Mouse (Mus musculus) bone marrow, adult 2 months (tissue): ENCODE measurements around the gene Rhno1. TPM values are rescaled to one million over a fixed set of nuclear protein-coding genes. Genes with fewer than 3 reads are reported as not detected.
"Not testable (repeated sequence)": the region's sequence is repeated elsewhere in the genome, so short reads cannot be mapped to it uniquely, and the experiment has no call there.

Experiments
- H3K27ac ChIP-seq: fragments of 200-500 bp; 2 replicates; pipeline ENCODE4 v1.5.1; 2012; ENCODE audit warnings: low read depth, mild to moderate bottlenecking, control low read depth, inconsistent platforms, low read length; ENCODE audit not compliant: control insufficient read depth, poor library complexity, insufficient read depth
- H3K4me1 ChIP-seq: fragments of 200-500 bp; 2 replicates; pipeline ENCODE4 v1.6.1; 2011; ENCODE audit warnings: low read length; ENCODE audit not compliant: control insufficient read depth, insufficient read depth
- H3K4me3 ChIP-seq: fragments of 200-500 bp; replicated peaks from 2 replicates; pipeline ENCODE3; 2011; ENCODE audit warnings: mild to moderate bottlenecking, low read depth, low read length, control low read depth; ENCODE audit not compliant: control insufficient read depth
- CTCF ChIP-seq: fragments of 200-500 bp; IDR thresholded peaks from 2 replicates; pipeline ENCODE4 v1.5.1; 2011; ENCODE audit warnings: low read length, control low read depth; ENCODE audit not compliant: control insufficient read depth, insufficient read depth
- POLR2A ChIP-seq: fragments of 200-500 bp; IDR thresholded peaks from 2 replicates; pipeline ENCODE4 v1.6.1; 2011; ENCODE audit warnings: low read depth, mild to moderate bottlenecking, control low read depth, low read length, borderline replicate concordance; ENCODE audit not compliant: control insufficient read depth
- WGBS: fragments of 180-500 bp; shearing (Covaris S2); methylation state at CpG from one replicate; pipeline ENCODE4 v1.1.7; 2018; 5-methylcytosine and 5-hydroxymethylcytosine counted together
- polyA plus RNA-seq: library from polyadenylated mRNA; stranded (reverse); fragments of >200 nt; gene quantifications from 2 replicates; pipeline ENCODE4 v1.2.4, GENCODE M21; 2011; ENCODE audit warnings: low replicate concordance; ENCODE audit not compliant: missing spikeins, insufficient read depth, insufficient read length

Gene Rhno1
- polyA plus RNA-seq, 1 experiment: 94.2 TPM

DNA sequence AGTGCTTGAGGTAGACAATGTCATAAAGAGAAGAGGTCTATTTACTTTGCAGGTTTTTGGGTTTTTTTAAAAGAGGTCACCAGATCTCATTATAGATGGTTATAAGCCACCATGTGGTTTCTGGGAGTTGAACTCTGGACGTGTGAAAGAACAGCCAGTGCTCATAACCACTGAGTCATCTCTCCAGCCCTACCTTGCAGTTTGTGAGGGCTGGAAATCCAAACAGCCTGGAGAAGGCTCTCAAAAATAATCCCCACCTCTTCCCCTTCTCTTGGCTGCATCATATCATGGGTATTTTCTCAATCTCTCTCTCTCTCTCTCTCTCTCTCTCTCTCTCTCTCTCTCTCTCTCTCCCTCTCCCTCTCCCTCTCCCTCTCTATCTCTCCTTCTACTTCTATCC is 28.0 kb upstream of the Rhno1 start:
- 31% methylated on average over 1 of the region's 1 CpGs for WGBS
- H3K27ac ChIP-seq: no peak overlapping the region
- H3K4me1 ChIP-seq: no peaks in the 10 kb centered on the region
- no peak overlapping the region for H3K4me3 ChIP-seq
- no peak for TF ChIP-seq CTCF
- TF ChIP-seq POLR2A: no peak

DNA sequence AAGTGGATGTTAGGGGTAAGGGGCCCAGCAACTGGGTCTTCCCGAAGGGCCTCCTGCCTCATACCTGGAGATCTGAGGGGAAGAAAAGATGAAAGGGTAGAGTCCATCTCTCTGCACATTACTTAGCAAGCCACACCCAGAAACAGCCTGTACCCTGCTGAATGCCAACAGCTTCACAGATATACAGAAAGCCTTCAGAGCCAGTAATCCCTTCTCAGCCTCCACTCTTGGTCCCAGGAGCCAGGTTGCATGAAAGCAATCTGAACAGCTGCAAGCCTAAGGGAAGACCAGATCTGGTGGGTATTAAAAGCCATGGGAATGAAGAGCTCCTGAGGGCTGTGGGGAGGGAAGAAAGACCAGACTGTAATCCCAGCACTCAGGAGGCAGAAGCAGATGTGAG is 26.5 kb upstream of the Rhno1 start:
- 62% methylated on average over 1 of the region's 1 CpGs for WGBS
- Histone ChIP-seq H3K4me1 (no peaks in the 10 kb centered on the region; the same call in 1 of the 2 replicates), H3K4me3 (no peak overlapping the region), H3K27ac (no peak overlapping the region)
- TF ChIP-seq POLR2A (no peak), CTCF (no peak)

DNA sequence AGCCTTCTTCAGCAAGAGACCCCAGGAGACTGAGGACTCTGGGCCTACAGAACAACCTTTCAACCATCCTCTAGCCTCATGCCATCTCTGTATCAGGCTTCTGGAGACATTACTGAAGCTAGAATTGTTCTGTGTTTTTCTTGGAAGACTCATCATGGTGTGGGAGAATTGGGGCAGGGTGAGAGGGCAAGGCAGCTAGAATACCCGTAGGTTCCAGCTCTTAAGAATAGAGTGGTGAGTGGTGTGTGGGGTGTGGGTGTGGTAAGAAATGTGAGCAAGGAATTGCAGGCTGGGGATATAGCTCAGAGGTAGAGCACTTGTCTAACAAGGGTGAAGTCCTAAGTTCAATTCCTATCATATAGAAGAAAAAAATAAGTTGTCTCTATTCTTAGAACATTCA is 22.3 kb upstream of the Rhno1 start:
- TF ChIP-seq POLR2A (no peak), CTCF (no peak)
- no peak overlapping the region for H3K27ac ChIP-seq
- peaks cover 5% of the 10 kb centered on the region for H3K4me1 ChIP-seq
- WGBS: 78% methylated on average over 1 of the region's 1 CpGs
- no peak overlapping the region for H3K4me3 ChIP-seq

DNA sequence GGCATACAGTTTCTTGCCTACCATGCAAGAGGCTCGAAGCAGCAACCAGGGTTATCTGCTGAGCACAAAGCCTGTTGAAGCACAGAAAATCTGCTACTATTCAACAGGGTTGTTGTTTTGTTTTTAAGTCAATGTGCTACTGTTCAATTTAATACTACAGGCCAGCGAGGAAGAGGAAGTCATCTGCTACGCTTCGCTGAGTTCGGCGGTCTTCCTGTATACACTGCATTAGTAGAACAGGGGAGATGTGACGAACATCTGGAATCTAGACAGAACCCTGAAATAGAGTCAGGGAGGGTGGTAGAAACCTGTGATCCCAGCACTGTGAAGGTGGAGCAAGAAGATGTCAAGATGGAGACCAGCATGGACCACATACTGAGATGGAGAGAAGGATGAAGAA is 21.0 kb upstream of the Rhno1 start:
- TF ChIP-seq POLR2A: no peak
- no peak for TF ChIP-seq CTCF
- WGBS: 17% methylated on average over 7 of the region's 7 CpGs
- H3K27ac ChIP-seq: no peak overlapping the region
- H3K4me3 ChIP-seq: no peak overlapping the region
- H3K4me1 ChIP-seq: peaks cover 12% of the 10 kb centered on the region

DNA sequence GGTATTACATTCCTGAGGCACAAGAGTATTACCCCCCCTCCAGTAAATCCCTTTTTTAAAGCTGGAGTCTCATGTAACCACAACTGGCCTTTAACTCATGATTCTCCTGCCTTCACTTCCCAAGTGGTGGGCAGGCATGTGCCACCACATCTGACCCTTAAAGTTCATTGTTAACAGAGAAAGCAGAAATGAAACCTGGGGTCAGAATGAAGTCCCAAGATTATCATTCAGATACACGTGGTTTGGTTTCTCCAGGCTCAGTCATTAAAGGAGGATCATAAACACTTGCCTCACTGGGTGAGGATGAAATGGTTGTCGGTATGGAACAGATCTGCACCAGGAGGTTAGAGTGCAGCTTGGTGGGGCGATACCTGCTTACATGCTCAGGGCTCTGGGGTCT is 18.5 kb upstream of the Rhno1 start:
- TF ChIP-seq CTCF (no peak), POLR2A (no peak)
- H3K4me3 ChIP-seq: no peak overlapping the region
- no peak overlapping the region for H3K27ac ChIP-seq
- 42% methylated on average over 3 of the region's 3 CpGs for WGBS
- H3K4me1 ChIP-seq: peaks cover 12% of the 10 kb centered on the region

DNA sequence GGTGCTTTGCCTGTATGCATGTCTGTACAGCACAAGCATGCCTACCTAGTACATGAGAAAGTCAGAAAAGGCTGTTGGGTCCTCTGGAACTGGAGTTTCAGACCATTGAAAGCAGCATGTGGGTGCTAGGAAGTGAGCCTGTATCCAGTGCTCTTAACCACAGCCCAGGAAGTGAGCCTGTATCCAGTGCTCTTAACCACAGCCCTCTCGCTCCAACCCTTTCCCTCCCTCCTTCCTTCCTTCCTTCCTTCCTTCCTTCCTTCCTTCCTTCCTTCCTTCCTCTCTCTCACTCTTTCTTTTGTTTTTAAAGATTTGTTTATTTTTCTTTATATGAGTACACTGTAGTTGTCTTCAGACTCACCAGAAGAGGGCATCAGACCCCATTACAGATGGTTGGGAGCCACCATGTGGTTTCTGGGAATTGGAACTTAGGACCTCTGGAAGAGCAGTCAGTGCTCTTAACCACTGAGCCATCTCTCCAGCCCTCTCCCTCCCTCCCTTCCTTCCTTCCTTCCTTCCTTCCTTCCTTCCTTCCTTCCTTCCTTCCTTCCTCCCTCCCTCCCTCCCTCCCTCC is 18.0 kb upstream of the Rhno1 start:
- not testable (repeated sequence) for H3K27ac ChIP-seq, H3K4me3 ChIP-seq
- H3K4me1 ChIP-seq: peaks cover 12% of the 10 kb centered on the region
- whole genome bisulfite sequencing: 17% methylated on average over 1 of the region's 1 CpGs

DNA sequence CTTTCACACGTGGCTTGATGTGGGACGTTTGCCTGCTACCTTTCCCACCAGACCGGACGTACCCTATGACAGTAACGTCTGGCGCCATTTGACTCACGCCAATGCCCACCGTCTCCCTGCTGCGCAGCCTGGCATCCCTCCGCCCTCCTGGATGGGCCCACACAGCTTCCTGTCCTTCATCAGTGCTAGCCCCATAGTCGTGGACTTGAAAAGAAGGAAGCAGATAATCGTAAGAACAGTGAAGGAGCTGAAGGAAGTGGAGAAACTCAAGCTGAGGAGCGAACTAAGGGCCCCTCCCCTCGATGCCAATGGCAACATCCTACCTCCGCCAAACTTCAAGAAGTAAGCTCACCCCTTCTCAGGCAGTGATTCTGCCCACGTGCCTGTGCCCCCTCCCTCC is 16.9 kb upstream of the Rhno1 start:
- no peak overlapping the region for H3K27ac ChIP-seq
- TF ChIP-seq CTCF (no peak), POLR2A (no peak)
- H3K4me1 ChIP-seq: peaks cover 12% of the 10 kb centered on the region
- WGBS: 48% methylated on average over 16 of the region's 16 CpGs
- H3K4me3 ChIP-seq: no peak overlapping the region

DNA sequence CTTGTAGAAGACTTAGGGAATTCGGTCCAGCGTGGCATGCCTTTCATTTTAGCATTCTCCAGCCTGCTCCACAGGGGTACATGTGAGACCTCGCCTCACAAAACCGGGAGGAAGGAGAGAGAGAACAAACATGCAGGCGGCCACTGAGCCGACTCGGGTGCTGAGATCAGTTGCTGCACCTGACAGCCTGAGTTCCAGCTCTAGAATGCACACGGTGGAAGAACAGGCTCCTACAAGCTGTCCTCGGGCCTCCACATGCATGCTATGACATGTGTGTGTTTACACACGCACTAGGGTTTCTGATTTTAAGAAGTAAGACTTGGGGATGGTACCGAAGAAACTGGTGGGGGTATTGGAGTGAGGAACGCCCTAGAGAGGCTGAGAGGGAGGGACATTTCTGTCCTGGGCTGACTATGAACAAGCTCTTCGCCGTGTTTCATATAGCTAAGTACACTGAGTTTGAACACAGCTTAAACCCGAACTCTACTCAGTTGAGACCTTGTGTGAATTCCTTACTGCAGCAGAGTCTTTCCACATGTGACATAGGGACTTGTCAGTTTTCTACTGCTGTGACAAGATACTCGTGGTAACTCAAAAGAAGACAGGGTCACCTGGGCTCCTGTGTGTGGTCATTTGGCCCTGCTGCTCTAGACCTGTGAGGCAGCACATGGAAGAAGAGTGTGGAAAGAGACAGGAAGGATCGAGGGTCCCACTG is 13.8 kb upstream of the Rhno1 start:
- peaks cover 8% of the 10 kb centered on the region for H3K4me1 ChIP-seq
- no peak overlapping the region for H3K4me3 ChIP-seq
- H3K27ac ChIP-seq: no peak overlapping the region
- no peak for TF ChIP-seq CTCF
- no peak for TF ChIP-seq POLR2A
- WGBS: 87% methylated on average over 17 of the region's 17 CpGs

DNA sequence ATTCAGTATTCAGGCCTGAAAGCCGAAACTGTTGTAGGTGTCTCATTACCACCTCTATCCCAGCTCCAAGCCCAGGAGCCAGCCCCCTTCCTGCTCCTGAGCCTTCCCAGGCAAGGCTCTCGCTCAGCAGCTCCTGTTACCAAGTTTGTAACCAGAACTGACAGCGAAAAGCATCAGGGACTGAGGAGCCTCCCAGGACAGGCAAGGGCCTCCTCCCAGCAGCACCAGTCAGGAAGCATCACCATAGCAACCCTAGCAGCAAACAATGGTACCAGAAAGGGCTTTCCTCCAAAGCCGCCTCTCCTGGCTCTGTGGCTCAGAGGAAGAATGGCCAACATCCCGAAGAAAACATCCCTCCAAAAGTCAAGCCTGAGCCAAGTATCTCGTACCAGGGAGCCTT is 12.5 kb upstream of the Rhno1 start, which contains the start of the genes Tex52 and Gm44596:
Tex52 (plus strand) TSS at position 265 of the 400 bp plus-strand sequence.
Gm44596 (plus strand) TSS at position 312 of the 400 bp plus-strand sequence.
- 82% methylated on average over 6 of the region's 6 CpGs for WGBS

More for the DNA sequence above, 12.5 kb upstream of the Rhno1 start, which contains the start of the genes Tex52 and Gm44596:
- Histone ChIP-seq H3K4me1 (peaks cover 7% of the 10 kb centered on the region), H3K4me3 (no peak within 1 kb of the TSS), H3K27ac (no peak within 1 kb of the TSS)
- TF ChIP-seq POLR2A: no peak
- no peak for TF ChIP-seq CTCF
